Mouse (Mus musculus) cerebellum, postnatal 36 days (tissue): ENCODE data around the gene Otc.

ENCODE experiments used
- DNase-seq, 2 experiments: peaks; one replicate each; pipeline ENCODE4 v3.0.0; 2021 to 2022; ENCODE audit warnings: mixed read lengths in 2 of 2

The Otc gene

GRCm38 (mm10) chrX:10251852-10252504 lies at the start of gene Otc:
Gene Otc (plus strand): TSS chrX:10252305.
- DNase-seq = no peak

- DNase-seq = no peak
Measured at GRCm38 (mm10) chrX:10205937-10206336, 46.2 kb upstream of the Otc start.

- DNase-seq = peak; percentile 38 to 52
Measured at GRCm38 (mm10) chrX:10215972-10216371, 36.1 kb upstream of the Otc start.

DNA sequence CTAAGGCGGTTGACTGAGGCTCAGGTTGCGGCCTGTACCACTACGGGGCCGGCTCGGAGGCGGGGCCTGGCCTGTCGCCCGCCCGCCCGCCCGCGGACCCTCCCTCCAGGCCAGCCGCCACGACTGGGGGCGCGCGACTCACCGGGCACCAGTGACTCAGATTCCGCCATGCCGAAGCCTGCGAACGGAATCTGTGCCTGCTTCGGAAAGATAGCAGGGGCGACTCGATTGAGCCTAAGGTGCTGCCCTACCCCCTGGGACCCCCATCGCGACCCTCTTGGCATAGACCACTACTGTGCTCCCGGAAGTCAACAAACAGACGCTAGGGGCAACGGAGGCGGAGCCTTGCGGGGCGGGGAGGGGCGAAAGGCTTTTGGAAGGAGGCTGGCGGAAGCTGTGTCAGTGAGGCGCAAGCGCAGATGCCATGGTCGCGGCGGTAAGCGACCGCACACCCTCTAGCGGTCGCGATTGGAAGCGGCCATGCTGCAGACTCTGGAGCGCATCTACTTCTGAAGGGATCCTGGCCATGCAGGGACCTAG lies 35.6 kb upstream of the Otc start, which contains the start of gene Rpgr:
Rpgr (minus strand) TSS at position 511 of the 540 bp plus-strand sequence.
- DNase-seq = peak; percentile 85 to 89

DNA sequence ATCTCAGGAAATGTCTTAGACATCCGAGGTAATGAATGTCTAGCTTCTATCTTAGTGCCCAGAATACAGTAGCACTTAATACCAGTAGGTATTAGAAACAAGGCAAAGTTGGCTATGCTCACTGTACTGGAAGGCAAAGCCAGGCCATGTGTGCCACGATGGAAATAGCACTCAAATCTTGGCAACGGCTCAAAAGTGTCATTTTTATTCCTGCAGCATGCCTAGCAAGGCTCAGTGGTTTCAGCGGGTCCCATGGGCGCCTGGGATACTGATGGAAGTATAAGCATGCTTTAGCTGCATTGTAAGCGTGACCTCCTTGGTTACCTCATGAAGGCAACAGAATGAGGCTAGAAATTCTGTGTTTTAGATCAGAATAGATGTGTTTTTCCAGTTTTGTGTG lies 32.8 kb upstream of the Otc start:
- peak; percentile 22 for DNase-seq

GRCm38 (mm10) chrX:10233051-10233450 lies 19.1 kb upstream of the Otc start:
- peak in 1 of 2 experiments; percentile 16 for DNase-seq

- DNase-seq = no peak
Measured at GRCm38 (mm10) chrX:10234617-10235016, 17.5 kb upstream of the Otc start.

GRCm38 (mm10) chrX:10239515-10239914 lies 12.6 kb upstream of the Otc start:
- DNase-seq = no peak

DNA sequence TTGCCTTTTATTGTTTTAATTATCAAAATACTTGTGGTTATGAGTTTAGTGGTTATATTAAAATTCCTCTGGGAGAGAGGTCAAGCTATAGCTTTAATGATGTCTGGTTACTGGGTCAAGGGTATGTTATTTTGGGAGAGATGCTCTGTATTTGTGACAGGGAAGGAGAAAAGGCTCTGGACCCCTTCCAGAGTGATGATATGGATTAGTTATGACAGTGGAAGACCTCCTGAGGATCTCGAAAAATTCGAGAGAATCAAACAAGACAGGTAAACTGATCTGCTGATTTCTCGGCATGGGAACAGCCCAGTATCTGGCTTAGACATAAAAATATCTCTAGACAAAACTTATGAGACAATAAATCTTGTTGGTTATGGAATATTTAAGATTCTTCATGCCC lies 8.2 kb upstream of the Otc start:
- DNase-seq = no peak

DNA sequence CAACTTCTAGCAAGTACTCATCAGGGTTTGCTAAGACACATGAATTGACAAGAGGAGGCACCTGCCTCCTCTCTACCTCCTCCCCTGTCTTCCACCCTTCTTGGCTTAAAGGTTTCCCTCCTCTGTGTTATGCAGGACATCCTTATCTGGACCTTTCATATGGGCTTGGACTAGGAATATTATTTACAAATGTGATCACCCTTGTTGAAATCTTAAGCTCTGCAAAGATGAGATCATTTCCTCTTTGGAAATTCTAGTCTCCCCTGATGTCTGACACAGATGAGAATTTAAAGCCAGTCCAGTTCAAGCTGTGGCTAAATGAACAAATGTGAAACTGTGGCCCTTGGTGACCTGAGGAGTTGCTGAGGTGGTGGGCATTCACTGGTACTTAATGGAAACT lies 748 bp upstream of the Otc start:
- no peak for DNase-seq

- no peak for DNase-seq
Measured at GRCm38 (mm10) chrX:10257774-10258173, 5.7 kb downstream of the Otc start.

DNA sequence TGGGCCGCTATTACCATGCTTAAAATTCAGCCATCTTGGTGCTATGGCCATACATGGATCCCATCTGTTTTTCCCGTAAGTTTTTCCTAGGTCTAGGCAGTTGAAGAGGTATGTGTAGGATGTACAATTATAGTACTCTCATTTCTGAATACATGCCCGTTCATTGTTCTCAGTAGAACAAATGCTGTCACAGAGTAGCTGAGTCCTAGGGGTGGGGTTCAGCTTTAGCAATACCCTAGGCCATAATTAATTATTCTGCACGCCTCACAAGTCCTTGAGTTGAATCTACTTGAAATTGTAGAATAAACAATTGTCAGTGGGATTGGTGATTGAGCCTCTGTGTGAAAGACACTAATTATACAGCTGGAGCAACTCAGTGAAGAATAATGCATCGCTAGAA lies 6.2 kb downstream of the Otc start:
- DNase-seq = no peak

DNA sequence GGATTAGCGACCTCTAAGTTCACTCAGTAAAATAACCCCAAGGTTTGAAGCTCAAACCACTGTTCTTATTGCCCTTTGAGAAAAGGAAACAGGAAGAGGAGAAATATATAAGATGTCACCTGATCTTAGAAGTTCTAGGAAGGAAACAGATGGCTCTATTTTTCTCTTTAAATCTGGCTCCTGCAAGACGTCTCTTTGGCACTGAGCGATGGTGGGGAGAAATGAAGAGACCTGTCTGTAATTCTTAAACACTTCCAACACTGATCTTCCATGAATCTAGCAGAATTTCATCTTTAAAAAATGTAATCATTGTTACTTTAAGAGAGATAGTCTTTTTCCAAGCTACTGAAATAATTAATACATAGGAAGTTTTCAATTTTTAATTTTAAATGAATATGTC lies 16.2 kb downstream of the Otc start:
- no peak for DNase-seq

DNA sequence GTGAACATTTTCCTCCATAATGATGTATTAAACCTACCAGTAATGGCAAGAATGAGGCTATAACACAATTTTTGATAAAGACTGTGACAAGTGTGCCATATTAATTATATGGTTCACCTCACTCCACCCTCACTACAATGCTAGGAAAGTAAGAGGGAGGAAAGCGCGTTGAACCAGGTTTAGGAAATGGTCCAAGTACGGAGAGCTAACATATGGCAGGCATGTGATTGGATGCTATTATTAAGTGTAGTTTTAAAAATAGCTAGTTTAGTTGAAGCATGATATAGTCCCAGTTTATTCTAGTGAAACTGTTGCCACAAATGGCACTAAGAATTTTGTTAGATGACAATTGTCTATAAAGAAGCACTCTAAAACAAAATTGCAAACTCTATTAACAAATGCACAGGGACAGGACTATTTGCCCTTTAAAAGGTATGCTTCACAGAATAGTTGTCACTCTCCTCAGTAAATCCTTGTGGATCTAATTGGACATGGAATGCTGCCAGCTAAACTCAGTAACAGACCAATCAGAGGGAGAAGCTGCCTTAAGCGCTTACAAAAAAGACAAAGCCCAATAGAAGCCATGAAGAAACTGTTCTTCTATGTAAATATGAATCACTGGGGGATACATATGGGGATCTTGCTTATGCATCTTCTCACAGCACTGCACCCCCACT lies 16.8 kb downstream of the Otc start:
- DNase-seq = peak; percentile 24 to 53

GRCm38 (mm10) chrX:10297341-10297740 lies 45.2 kb downstream of the Otc start:
- DNase-seq = no peak

- no peak for DNase-seq
Measured at GRCm38 (mm10) chrX:10318176-10318575, 66.1 kb downstream of the Otc start.

- no peak for DNase-seq
Measured at GRCm38 (mm10) chrX:10330246-10330645, 78.1 kb downstream of the Otc start.

DNA sequence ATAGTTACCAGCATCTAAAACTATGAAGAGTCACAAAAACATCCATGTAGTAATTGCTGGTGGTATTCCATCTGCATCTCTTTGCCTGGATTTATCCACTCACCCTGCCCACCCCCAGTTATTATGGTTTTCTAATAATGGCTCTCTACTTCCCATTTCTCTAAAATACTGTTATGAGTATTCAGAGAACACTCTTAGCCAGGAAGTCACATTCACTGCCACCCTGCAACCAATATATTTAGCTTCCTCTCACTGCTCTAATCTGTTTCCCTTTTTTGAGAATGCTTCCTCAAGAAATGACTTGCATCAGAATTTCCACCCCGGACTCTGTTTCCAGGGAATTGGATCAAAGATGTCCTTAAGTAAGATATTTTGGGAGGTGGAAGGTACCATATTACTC lies 79.6 kb downstream of the Otc start:
- no peak for DNase-seq

DNA sequence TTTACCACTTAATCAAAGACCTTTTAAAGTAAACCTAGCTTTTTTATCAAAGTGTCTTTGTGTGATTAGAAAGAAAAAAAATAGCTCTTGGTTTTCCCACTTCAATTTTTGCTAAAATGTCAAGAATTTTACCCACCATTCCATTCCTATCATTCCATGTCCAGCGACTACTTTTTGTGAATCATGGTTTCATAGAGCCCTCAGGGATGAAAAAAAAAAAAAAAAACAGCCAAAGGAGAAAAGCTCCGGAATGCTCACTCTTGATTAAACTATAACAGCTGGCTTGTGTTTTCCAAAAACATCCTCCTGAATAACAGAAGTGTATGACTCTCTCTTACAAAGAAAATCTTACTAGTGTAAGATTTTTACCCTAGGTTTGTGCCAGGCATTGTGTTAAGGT lies 84.7 kb downstream of the Otc start:
- DNase-seq = no peak

DNA sequence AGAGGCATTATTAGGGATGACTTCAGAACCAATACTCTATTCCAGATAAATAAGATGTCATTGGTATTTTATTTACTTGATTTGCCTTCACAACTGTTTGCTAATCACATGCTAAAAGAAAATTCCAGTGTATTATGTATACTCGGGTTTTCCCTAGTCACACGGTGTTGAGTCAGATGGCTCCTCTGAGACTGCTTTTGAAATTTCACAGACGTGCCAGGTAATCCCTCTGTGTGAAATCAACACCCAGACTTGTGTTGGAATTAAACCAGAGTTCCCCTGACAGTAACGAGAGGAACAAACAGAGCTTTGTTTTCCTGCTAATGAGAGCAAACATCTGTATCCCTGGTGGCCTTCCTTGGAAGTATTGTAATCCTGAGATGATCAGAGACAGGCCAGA lies 103.8 kb downstream of the Otc start:
- DNase-seq = no peak
